Mouse (Mus musculus): ENCODE measurements at regions not wholly inside any gene's neighbourhood (a gene's known extent, or its start where the extent isn't known, plus 50 kb on each side); places are given as distances from the start of the nearest gene placed in this dataset.

GRCm38 (mm10) chr1:44388091-44388490 is 163.2 kb upstream of the Gulp1 start:
- no peak overlapping the region for H3K4me2 ChIP-seq (ENCODE audit: low read depth, low read length)
- no peak for ATAC-seq (replicated peaks; ENCODE audit: insufficient number of reproducible peaks, low FRiP score, low TSS enrichment, low read depth)
- WGBS, result 65% methylated on average over 3 of the region's 3 CpGs
- no peaks in the 10 kb centered on the region for H3K9me3 ChIP-seq (replicated peaks; ENCODE audit: control insufficient read depth, low read length)
- no peaks in the 10 kb centered on the region for H3K36me3 ChIP-seq (replicated peaks; ENCODE audit: control insufficient read depth, insufficient read depth, low read depth, low read length)
- no peak overlapping the region for H3K4me3 ChIP-seq (ENCODE audit: low read depth, low read length)
- H3K27ac ChIP-seq (replicated peaks; ENCODE audit: low read depth, low read length), result no peak overlapping the region
- H3K4me1 ChIP-seq (ENCODE audit: control insufficient read depth, insufficient read depth, low read length), result no peaks in the 10 kb centered on the region
- H3K9ac ChIP-seq (replicated peaks; ENCODE audit: low read length), result no peak overlapping the region
- no peaks in the 10 kb centered on the region for H3K27me3 ChIP-seq (ENCODE audit: control insufficient read depth, insufficient read depth, low read length)
- DNase-seq (ENCODE audit: low spot score), result no peak

DNA sequence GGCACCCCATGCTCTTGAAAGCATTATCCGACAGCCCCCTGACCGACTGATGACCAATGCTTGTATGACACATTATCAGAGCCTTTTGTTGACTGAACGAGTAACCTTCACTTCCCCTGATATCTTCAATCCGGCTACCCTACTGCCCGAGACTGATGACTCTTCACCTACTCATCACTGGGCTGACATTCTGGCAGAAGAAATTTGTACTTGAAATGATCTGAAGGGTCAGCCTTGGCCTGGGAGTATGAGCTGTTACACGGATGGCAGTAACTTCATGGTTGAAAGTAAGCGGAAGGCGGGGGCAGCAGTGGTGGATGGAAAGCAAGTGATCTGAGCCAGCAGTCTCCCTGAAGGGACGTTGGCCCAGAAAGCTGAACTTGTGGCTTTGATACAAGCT is 159.2 kb upstream of the Gulp1 start:
- Histone ChIP-seq H3K27me3 (ENCODE audit: control insufficient read depth, insufficient read depth, low read length) (no peaks in the 10 kb centered on the region), H3K9ac (replicated peaks; ENCODE audit: low read length) (no peak overlapping the region), H3K9me3 (replicated peaks; ENCODE audit: control insufficient read depth, low read length) (no peaks in the 10 kb centered on the region), H3K4me2 (ENCODE audit: low read depth, low read length) (no peak overlapping the region), H3K4me1 (ENCODE audit: control insufficient read depth, insufficient read depth, low read length) (no peaks in the 10 kb centered on the region), H3K27ac (replicated peaks; ENCODE audit: low read depth, low read length) (no peak overlapping the region), H3K4me3 (ENCODE audit: low read depth, low read length) (no peak overlapping the region), H3K36me3 (replicated peaks; ENCODE audit: control insufficient read depth, insufficient read depth, low read depth, low read length) (no peaks in the 10 kb centered on the region)
- no peak for ATAC-seq (replicated peaks; ENCODE audit: insufficient number of reproducible peaks, low FRiP score, low TSS enrichment, low read depth)
- DNase-seq (ENCODE audit: low spot score), result no peak
- WGBS, result 87% methylated on average over 9 of the region's 9 CpGs

DNA sequence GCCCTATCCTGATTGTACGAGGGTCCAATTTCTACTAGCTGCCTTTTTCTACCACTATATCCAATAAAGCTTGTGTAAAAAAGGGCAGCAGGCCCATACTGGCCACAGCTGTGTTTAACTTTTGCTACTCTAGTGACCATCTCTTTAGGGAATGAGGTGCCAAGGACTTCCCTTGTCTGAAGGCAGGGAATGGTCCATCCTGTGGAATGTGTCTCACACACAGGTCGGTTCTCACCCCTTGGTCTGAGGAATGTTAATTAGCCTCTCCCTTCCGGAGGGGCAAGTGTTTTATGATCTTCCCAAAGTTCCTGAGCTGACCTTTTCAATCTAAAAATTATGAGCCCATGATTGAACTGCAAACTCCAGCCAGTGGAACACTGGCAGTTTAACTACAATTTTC is 155.8 kb upstream of the Gulp1 start:
- H3K27me3 ChIP-seq (ENCODE audit: control insufficient read depth, insufficient read depth, low read length), result no peaks in the 10 kb centered on the region
- H3K27ac ChIP-seq (replicated peaks; ENCODE audit: low read depth, low read length), result no peak overlapping the region
- no peak overlapping the region for H3K4me2 ChIP-seq (ENCODE audit: low read depth, low read length)
- WGBS, result 46% methylated on average over 3 of the region's 3 CpGs
- no peak overlapping the region for H3K9ac ChIP-seq (replicated peaks; ENCODE audit: low read length)
- no peaks in the 10 kb centered on the region for H3K36me3 ChIP-seq (replicated peaks; ENCODE audit: control insufficient read depth, insufficient read depth, low read depth, low read length)
- no peak for ATAC-seq (replicated peaks; ENCODE audit: insufficient number of reproducible peaks, low FRiP score, low TSS enrichment, low read depth)
- no peaks in the 10 kb centered on the region for H3K4me1 ChIP-seq (ENCODE audit: control insufficient read depth, insufficient read depth, low read length)
- H3K9me3 ChIP-seq (replicated peaks; ENCODE audit: control insufficient read depth, low read length), result no peaks in the 10 kb centered on the region
- DNase-seq (ENCODE audit: low spot score), result no peak
- no peak overlapping the region for H3K4me3 ChIP-seq (ENCODE audit: low read depth, low read length)

- Histone ChIP-seq H3K4me1 (ENCODE audit: control insufficient read depth, insufficient read depth, low read length) (no peaks in the 10 kb centered on the region), H3K4me2 (ENCODE audit: low read depth, low read length) (no peak overlapping the region), H3K9ac (replicated peaks; ENCODE audit: low read length) (no peak overlapping the region), H3K36me3 (replicated peaks; ENCODE audit: control insufficient read depth, insufficient read depth, low read depth, low read length) (no peaks in the 10 kb centered on the region), H3K9me3 (replicated peaks; ENCODE audit: control insufficient read depth, low read length) (no peaks in the 10 kb centered on the region), H3K27ac (replicated peaks; ENCODE audit: low read depth, low read length) (no peak overlapping the region), H3K4me3 (ENCODE audit: low read depth, low read length) (no peak overlapping the region), H3K27me3 (ENCODE audit: control insufficient read depth, insufficient read depth, low read length) (no peaks in the 10 kb centered on the region)
- ATAC-seq (replicated peaks; ENCODE audit: insufficient number of reproducible peaks, low FRiP score, low TSS enrichment, low read depth) (no peak), DNase-seq (ENCODE audit: low spot score) (no peak)
- 74% methylated on average over 2 of the region's 2 CpGs for WGBS
Measured at GRCm38 (mm10) chr1:44398066-44398465, 153.2 kb upstream of the Gulp1 start.

DNA sequence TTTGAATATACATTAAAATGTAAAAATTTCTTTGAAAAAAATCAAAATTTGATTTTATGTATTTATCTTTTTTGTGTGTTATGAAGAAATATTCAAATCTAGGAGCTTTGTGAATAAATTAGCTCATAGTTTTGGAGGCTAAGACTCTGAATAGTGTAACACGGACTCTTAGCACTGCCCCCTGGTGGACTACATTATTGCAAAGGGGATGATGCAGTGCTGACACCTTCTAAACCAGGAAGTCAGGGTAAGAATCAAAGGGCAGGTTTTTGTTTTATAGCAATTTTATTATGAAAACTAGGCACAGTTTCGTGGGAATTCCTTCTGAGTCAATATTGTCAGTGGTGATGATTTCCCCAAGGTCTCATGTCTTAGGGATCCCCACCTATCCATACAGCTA is 113.5 kb upstream of the Gulp1 start:
- H3K36me3 ChIP-seq (replicated peaks; ENCODE audit: control insufficient read depth, insufficient read depth, low read depth, low read length), result no peaks in the 10 kb centered on the region
- H3K4me2 ChIP-seq (ENCODE audit: low read depth, low read length), result no peak overlapping the region
- no peak overlapping the region for H3K4me3 ChIP-seq (ENCODE audit: low read depth, low read length)
- WGBS, result 80% methylated on average over 2 of the region's 2 CpGs
- H3K27me3 ChIP-seq (ENCODE audit: control insufficient read depth, insufficient read depth, low read length), result no peaks in the 10 kb centered on the region
- DNase-seq (ENCODE audit: low spot score) (peak; percentile 45), ATAC-seq (replicated peaks; ENCODE audit: insufficient number of reproducible peaks, low FRiP score, low TSS enrichment, low read depth) (no peak)
- no peak overlapping the region for H3K27ac ChIP-seq (replicated peaks; ENCODE audit: low read depth, low read length)
- no peak overlapping the region for H3K9ac ChIP-seq (replicated peaks; ENCODE audit: low read length)
- no peaks in the 10 kb centered on the region for H3K9me3 ChIP-seq (replicated peaks; ENCODE audit: control insufficient read depth, low read length)
- no peaks in the 10 kb centered on the region for H3K4me1 ChIP-seq (ENCODE audit: control insufficient read depth, insufficient read depth, low read length)
